Mouse (Mus musculus) liver, embryonic 14.5 days (tissue): Measurements from ENCODE around the gene Pla2g4d. TPM values are rescaled to one million over a fixed set of nuclear protein-coding genes. Genes with fewer than 3 reads are reported as not detected.
A peak's percentile ranks its signal among the peaks of the same experiment; 100 is the strongest.

ENCODE experiments used
- ATAC-seq: fragments of 200-750 bp; cut with Nextera tagmentation; 2 replicates; pipeline ENCODE4 v1.8.0; 2017; ENCODE audit warnings: moderate number of reproducible peaks, mild to moderate bottlenecking, moderate library complexity; ENCODE audit not compliant: insufficient read depth
- DNase-seq, 3 experiments: peaks; one replicate each; pipeline ENCODE4 v3.0.0-alpha.2; 2012 to 2013; ENCODE audit warnings: low read depth in 3 of 3, low spot score in 3 of 3
- H3K27ac ChIP-seq: fragments of 300-500 bp; sonication (generic); 2 replicates; pipeline ENCODE4 v1.5.1; 2014; ENCODE audit warnings: moderate library complexity, mild to moderate bottlenecking, control low read depth, inconsistent platforms
- H3K27me3 ChIP-seq: fragments of 300-500 bp; sonication (generic); 2 replicates; pipeline ENCODE4 v1.6.1; 2014; ENCODE audit warnings: mild to moderate bottlenecking, low read length, moderate library complexity; ENCODE audit not compliant: control insufficient read depth, insufficient read depth
- H3K36me3 ChIP-seq: fragments of 300-500 bp; sonication (generic); replicated peaks from 2 replicates; pipeline ENCODE4 v1.6.1; 2014; ENCODE audit warnings: low read depth; ENCODE audit not compliant: control insufficient read depth, insufficient read depth
- H3K4me1 ChIP-seq, 2 experiments: fragments of 200-500 bp in 1 of 2; fragments of 300-500 bp in 1 of 2; sonication (generic) in 1 of 2; replicated peaks; 2 replicates each; pipeline ENCODE4 v1.6.1; 2012 to 2014; ENCODE audit warnings: antibody characterized with exemption in 1 of 2, inconsistent platforms in 1 of 2, low read length in 1 of 2; ENCODE audit not compliant: control insufficient read depth in 2 of 2, insufficient read depth in 2 of 2
- H3K4me2 ChIP-seq: fragments of 300-500 bp; sonication (generic); 2 replicates; pipeline ENCODE4 v1.6.1; 2014; ENCODE audit warnings: low read depth, mild to moderate bottlenecking, control low read depth, moderate library complexity
- H3K4me3 ChIP-seq, 2 experiments: fragments of 200-500 bp in 1 of 2; fragments of 300-500 bp in 1 of 2; sonication (generic) in 1 of 2; 2 replicates each; pipeline ENCODE4 v1.5.1; 2012 to 2014; ENCODE audit warnings: low read depth in 2 of 2, low read length in 2 of 2, mild to moderate bottlenecking in 2 of 2, control low read depth in 1 of 2, inconsistent platforms in 1 of 2, moderate library complexity in 1 of 2; ENCODE audit not compliant: insufficient read depth in 1 of 2
- H3K9ac ChIP-seq: fragments of 300-500 bp; sonication (generic); replicated peaks from 2 replicates; pipeline ENCODE4 v1.6.1; 2014; ENCODE audit warnings: mild to moderate bottlenecking, control low read depth, moderate library complexity
- H3K9me3 ChIP-seq: fragments of 300-500 bp; sonication (generic); 2 replicates; pipeline ENCODE4 v1.6.1; 2016; ENCODE audit warnings: low read length, mixed read lengths; ENCODE audit not compliant: control insufficient read depth
- CTCF ChIP-seq: IDR thresholded peaks from 2 replicates; pipeline ENCODE4 v1.5.1; 2016; ENCODE audit warnings: antibody characterized with exemption, low read depth, control low read depth
- EP300 ChIP-seq: IDR thresholded peaks from 2 replicates; pipeline ENCODE4 v1.6.1; 2016; ENCODE audit warnings: antibody characterized with exemption, low read depth
- WGBS: fragments of 180-500 bp; shearing (Covaris S2); extraction: QIAGEN DNeasy Blood & Tissue Kit; methylation state at CpG from one replicate; pipeline ENCODE4 v1.1.7; 2014; ENCODE audit not compliant: insufficient replicate concordance; 5-methylcytosine and 5-hydroxymethylcytosine counted together
- polyA plus RNA-seq, 2 experiments: library from polyadenylated mRNA; depleted of rRNA in 1 of 2; stranded (reverse) in 1 of 2; unstranded in 1 of 2; fragments of >200 nt; fragmentation: Nextera tagmentation in 1 of 2; extraction: Ambion mirVana in 1 of 2; gene quantifications; 2 replicates each; pipeline versions ENCODE4 v1.2.1 to v1.2.3; 2012 to 2014

Gene Pla2g4d
- polyA plus RNA-seq, 2 experiments, result not detected

GRCm38 (mm10) chr2:120284094-120284493 lies 4.9 kb downstream of the Pla2g4d start:
- Histone ChIP-seq H3K27ac (no peak overlapping the region), H3K9me3 (no peaks in the 10 kb centered on the region), H3K4me3 (no peak overlapping the region), H3K4me2 (no peak overlapping the region), H3K36me3 (no peaks in the 10 kb centered on the region), H3K9ac (no peak overlapping the region), H3K4me1 (no peaks in the 10 kb centered on the region), H3K27me3 (no peaks in the 10 kb centered on the region)
- ATAC-seq, result no peak
- 65% methylated on average over 5 of the region's 5 CpGs for WGBS
- TF ChIP-seq CTCF (no peak), EP300 (no peak)
- DNase-seq, result no peak

- H3K9ac ChIP-seq, result no peak overlapping the region
These were observed 5.4 kb downstream of the Pla2g4d start for GRCm38 (mm10) chr2:120283550-120283949.

GRCm38 (mm10) chr2:120281221-120281620 lies 7.8 kb downstream of the Pla2g4d start:
- H3K27me3 ChIP-seq, result no peaks in the 10 kb centered on the region
- H3K4me3 ChIP-seq, result no peak overlapping the region
- no peaks in the 10 kb centered on the region for H3K4me1 ChIP-seq
- no peaks in the 10 kb centered on the region for H3K9me3 ChIP-seq
- TF ChIP-seq CTCF (peak; percentile 41), EP300 (no peak)
- H3K4me2 ChIP-seq, result no peak overlapping the region
- DNase-seq (no peak), ATAC-seq (no peak)
- H3K27ac ChIP-seq, result no peak overlapping the region
- 29% methylated on average over 3 of the region's 3 CpGs for WGBS
- H3K9ac ChIP-seq, result no peak overlapping the region
- no peaks in the 10 kb centered on the region for H3K36me3 ChIP-seq

More at GRCm38 (mm10) chr2:120283550-120283949, 5.4 kb downstream of the Pla2g4d start:
- Histone ChIP-seq H3K4me3 (no peak overlapping the region), H3K4me2 (no peak overlapping the region), H3K36me3 (no peaks in the 10 kb centered on the region), H3K27ac (no peak overlapping the region), H3K27me3 (no peaks in the 10 kb centered on the region), H3K9me3 (no peaks in the 10 kb centered on the region), H3K4me1 (no peaks in the 10 kb centered on the region)
- no peak for DNase-seq
- no peak for TF ChIP-seq EP300
- no peak for TF ChIP-seq CTCF
- 40% methylated on average over 6 of the region's 6 CpGs for WGBS
- ATAC-seq, result no peak

- ATAC-seq (no peak), DNase-seq (peak in 2 of 3 experiments; percentile 14 to 16)
- Histone ChIP-seq H3K4me1 (no peaks in the 10 kb centered on the region), H3K27ac (no peak overlapping the region), H3K27me3 (no peaks in the 10 kb centered on the region), H3K4me3 (no peak overlapping the region), H3K4me2 (no peak overlapping the region), H3K9me3 (no peaks in the 10 kb centered on the region), H3K36me3 (no peaks in the 10 kb centered on the region), H3K9ac (no peak overlapping the region)
- TF ChIP-seq CTCF, result peak; percentile 87
- TF ChIP-seq EP300, result no peak
- 9% methylated on average over 8 of the region's 8 CpGs for WGBS
These were observed 9.0 kb downstream of the Pla2g4d start for GRCm38 (mm10) chr2:120279961-120280360.

GRCm38 (mm10) chr2:120276951-120277350 lies 12.0 kb downstream of the Pla2g4d start:
- Histone ChIP-seq H3K36me3 (no peaks in the 10 kb centered on the region), H3K9ac (no peak overlapping the region), H3K27me3 (no peaks in the 10 kb centered on the region), H3K4me3 (no peak overlapping the region), H3K4me2 (no peak overlapping the region), H3K9me3 (no peaks in the 10 kb centered on the region), H3K4me1 (no peaks in the 10 kb centered on the region), H3K27ac (no peak overlapping the region)
- no peak for TF ChIP-seq EP300
- TF ChIP-seq CTCF, result no peak
- WGBS, result 68% methylated on average over 4 of the region's 4 CpGs
- DNase-seq (no peak), ATAC-seq (no peak)
